Mouse (Mus musculus): ENCODE results near the gene Sdk2. TPM values are rescaled to one million over a fixed set of nuclear protein-coding genes. Genes with fewer than 3 reads are reported as not detected.

Gene Sdk2
- polyA plus RNA-seq, 1 experiment from 2014 or later = 2.1 TPM

DNA sequence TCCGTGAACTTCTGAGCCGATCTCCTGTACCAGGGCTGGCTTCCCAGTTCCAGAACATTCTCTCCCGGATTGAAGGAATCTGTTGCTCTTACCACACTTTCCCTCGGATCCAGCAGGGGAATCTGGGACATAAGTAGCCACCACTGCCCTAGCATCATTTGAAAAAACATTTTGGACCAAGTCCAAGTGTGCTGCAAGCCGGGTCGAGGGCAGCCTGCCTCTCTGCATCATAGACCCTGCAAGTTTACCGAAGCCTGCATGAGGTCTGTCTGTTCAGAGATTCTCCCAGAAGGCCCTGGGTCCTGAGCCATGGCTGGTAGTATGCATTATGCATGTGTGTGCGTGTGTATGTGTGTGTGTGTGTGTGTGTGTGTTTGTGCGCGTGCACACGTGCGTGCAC is 271.0 kb downstream of the Sdk2 start:
- Histone ChIP-seq H3K36me3 (no peaks in the 10 kb centered on the region), H3K9ac (no peak overlapping the region), H3K4me2 (replicated peaks) (no peak overlapping the region), H3K4me1 (replicated peaks) (peaks cover 11% of the 10 kb centered on the region; the same call in 1 of the 2 replicates), H3K27ac (no peak overlapping the region), H3K27me3 (replicated peaks) (no peaks in the 10 kb centered on the region), H3K4me3 (replicated peaks) (no peak overlapping the region), H3K9me3 (no peaks in the 10 kb centered on the region)
- 71% methylated on average over 12 of the region's 12 CpGs for WGBS
- ATAC-seq = no peak

DNA sequence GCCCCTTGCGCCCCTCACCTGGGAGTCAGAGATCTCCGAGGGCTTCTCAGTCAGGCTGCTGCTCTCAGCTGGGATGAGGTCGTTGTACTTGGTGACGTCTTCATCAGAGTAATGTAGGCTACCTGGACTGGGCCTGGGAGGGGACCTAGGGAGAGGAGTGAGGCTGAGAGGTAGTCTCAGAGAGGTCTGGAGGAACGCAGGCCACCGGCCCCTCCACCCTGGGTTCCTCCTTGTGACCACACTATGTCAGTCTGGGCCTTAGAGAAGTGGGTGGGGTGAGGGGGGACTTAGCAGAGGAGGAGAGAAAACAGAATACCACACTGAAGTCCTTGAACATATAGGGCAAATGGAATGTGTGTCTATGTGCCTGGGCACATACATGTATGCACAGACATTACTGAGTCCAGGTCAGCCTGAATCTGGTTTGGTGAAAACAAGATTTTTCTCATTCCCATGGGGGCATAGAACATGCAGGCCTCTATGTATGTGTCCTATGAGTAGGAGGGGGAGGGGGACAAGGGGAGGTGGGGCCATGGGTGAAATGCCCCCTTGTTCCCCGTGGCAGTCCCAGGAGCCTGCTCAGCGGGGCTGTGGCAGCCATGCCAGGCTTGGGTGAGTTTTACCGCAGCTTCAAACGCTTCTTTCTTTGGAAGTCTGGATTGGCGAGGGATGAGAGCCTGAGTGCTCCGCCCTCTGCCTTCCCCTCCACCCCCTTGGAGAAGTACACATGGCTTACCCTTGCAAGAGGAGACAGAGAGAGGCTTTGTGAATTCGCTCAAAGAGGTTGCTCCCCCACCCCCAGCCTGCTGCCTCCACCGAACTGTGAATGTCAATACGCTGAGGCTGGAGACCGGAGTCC is 275.3 kb downstream of the Sdk2 start:
- Histone ChIP-seq H3K9ac (no peak overlapping the region), H3K9me3 (no peaks in the 10 kb centered on the region), H3K27ac (no peak overlapping the region), H3K27me3 (replicated peaks) (no peaks in the 10 kb centered on the region), H3K36me3 (no peaks in the 10 kb centered on the region), H3K4me1 (replicated peaks) (peaks cover 18% of the 10 kb centered on the region), H3K4me3 (replicated peaks) (no peak overlapping the region), H3K4me2 (replicated peaks) (no peak overlapping the region)
- peak; percentile 11; the same call in 1 of the 2 replicates for ATAC-seq
- 62% methylated on average over 16 of the region's 16 CpGs for WGBS

DNA sequence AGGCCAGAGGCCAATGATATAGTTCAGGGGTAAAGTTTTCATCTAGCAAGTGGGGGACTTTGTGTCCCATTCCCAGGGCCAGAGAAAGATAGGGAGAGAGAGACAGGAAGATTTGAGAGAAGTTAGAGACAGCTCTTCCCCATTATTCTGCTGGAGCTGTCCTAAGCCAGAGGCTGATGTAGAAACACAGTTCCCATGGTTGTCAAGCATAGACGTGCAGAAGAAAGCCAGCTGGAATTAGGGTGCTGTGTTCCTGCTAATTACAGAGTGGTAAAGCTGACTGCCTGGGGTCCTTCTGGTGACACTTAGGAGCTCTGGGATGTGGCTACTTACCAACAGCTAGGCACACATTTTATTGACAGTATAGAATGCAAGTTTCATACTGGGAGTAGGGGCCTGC is 277.7 kb downstream of the Sdk2 start:
- Histone ChIP-seq H3K4me2 (replicated peaks) (no peak overlapping the region), H3K4me1 (replicated peaks) (peaks cover 38% of the 10 kb centered on the region), H3K4me3 (replicated peaks) (no peak overlapping the region), H3K27ac (peak overlapping the region; percentile 85), H3K27me3 (replicated peaks) (no peaks in the 10 kb centered on the region), H3K9ac (no peak overlapping the region), H3K9me3 (no peaks in the 10 kb centered on the region), H3K36me3 (no peaks in the 10 kb centered on the region)
- WGBS = 32% methylated on average over 1 of the region's 1 CpGs
- no peak for ATAC-seq

DNA sequence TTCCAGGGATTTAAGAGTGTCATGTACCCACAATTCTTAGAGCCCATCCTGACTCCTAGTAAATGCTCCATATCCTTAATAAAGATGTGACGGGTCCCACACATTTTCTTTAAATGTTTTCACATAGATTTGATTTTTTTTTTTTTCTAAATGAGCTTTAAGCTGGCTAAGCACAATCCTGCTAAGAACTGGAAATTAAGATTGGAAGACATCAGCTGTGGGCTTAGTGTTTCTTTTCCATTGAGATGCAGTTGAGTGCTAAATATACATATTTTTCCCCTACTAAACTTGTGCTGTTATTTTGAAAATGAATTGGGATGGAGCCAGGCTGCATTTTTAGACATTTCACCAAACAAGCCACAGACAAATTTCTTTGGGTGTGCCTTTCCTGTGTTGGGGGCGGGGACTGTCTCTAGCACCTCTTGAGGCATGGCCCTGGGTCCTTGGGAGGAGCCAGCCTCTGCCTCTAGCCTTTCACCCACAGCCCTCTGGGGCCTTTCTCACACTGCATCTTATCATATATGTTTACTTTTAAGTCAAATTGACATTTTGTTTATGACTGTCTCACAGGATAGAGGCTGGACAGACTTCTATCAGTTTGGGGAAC is 278.6 kb downstream of the Sdk2 start:
- peak overlapping the region; percentile 85 for H3K27ac ChIP-seq
- peak; percentile 51 for ATAC-seq
- no peaks in the 10 kb centered on the region for H3K9me3 ChIP-seq
- no peaks in the 10 kb centered on the region for H3K27me3 ChIP-seq (replicated peaks)
- no peak overlapping the region for H3K4me2 ChIP-seq (replicated peaks)
- H3K4me3 ChIP-seq (replicated peaks) = no peak overlapping the region
- peaks cover 38% of the 10 kb centered on the region for H3K4me1 ChIP-seq (replicated peaks)
- no peak overlapping the region for H3K9ac ChIP-seq
- H3K36me3 ChIP-seq = no peaks in the 10 kb centered on the region
- WGBS = 49% methylated on average over 2 of the region's 2 CpGs

DNA sequence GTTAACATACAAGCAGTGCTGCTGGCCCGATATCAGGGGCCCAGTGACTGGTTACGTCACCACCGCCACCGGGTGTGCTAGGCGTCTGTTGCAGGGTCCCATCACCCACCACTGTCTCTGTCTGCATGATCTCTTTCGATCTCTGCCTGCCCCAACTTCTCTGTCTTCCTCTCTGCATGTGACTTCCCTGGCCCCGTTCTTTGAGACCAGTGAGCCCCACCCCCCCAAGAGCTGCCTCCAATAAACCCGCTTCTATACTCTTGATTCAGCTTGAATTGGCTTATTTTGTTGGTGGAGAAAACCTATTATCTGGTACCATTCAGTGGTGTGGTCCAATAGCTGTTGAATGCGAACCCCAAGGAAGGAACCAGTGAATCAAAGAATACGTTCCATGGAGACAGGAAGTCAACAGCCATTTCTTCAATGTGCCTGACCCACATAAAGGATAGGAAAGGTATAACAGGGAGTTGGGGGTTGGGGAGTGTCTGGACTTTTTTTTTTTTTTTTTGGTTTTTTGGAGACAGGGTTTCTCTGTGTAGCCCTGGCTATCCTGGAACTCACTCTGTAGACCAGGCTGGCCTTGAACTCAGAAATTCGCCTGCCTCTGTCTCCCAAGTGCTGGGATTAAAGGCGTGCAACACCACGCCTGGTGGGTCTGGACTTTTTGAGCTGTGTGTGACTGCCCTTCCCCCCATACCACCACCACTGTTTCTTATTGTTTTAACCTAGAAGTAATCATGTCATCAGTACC is 279.2 kb downstream of the Sdk2 start:
- H3K27me3 ChIP-seq (replicated peaks) = no peaks in the 10 kb centered on the region
- no peaks in the 10 kb centered on the region for H3K36me3 ChIP-seq
- WGBS = 84% methylated on average over 13 of the region's 13 CpGs
- H3K4me3 ChIP-seq (replicated peaks) = no peak overlapping the region
- H3K4me1 ChIP-seq (replicated peaks) = peaks cover 38% of the 10 kb centered on the region
- H3K9ac ChIP-seq = no peak overlapping the region
- H3K27ac ChIP-seq = peak overlapping the region; percentile 85
- ATAC-seq = no peak
- H3K4me2 ChIP-seq (replicated peaks) = no peak overlapping the region
- H3K9me3 ChIP-seq = no peaks in the 10 kb centered on the region

DNA sequence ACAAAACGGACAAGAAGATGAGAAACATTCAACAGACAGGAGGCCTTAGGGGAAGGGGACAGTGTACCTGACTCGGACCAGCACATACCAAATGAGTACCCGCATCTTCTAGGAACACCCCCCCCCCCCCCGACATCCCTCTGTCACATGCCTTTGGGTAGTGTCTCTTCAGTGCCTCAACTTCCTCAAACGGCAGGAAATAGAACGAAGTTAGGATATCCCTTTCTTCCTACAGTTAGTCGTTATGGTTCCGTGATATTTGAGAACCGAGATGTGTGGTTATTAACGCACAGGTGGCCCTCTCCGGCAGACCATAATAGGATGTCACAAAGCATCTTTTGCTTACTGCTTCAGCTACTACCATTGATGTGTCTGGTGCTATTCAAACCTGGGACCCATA is 279.8 kb downstream of the Sdk2 start:
- Histone ChIP-seq H3K27me3 (replicated peaks) (no peaks in the 10 kb centered on the region), H3K4me1 (replicated peaks) (peaks cover 43% of the 10 kb centered on the region), H3K36me3 (no peaks in the 10 kb centered on the region), H3K9ac (no peak overlapping the region), H3K4me2 (replicated peaks) (peak overlapping the region; percentile 58; the same call in 1 of the 2 replicates), H3K4me3 (replicated peaks) (no peak overlapping the region), H3K27ac (peak overlapping the region; percentile 96; the same call in 1 of the 2 replicates), H3K9me3 (no peaks in the 10 kb centered on the region)
- 78% methylated on average over 11 of the region's 11 CpGs for WGBS
- ATAC-seq = no peak

DNA sequence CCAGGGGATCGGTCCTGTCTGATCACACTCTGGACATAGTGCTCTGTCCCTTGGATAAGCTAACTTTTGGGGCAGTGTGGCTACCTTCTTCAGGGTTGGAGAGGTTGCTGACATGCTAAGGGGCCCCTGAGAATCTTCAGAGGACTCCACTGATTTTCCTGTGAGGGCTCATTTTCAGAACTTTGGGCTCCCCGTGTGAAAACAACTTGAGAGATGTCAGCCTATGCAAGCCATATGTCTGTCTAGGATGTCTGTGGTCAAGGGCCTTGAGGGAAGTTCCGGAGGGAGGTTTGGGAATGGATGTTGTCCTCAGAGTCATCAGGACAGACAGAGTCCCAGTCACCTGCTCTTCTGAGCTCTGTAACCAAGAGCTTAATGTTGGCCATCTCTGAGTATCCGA is 280.5 kb downstream of the Sdk2 start:
- peak overlapping the region; percentile 96 for H3K27ac ChIP-seq
- 56% methylated on average over 4 of the region's 4 CpGs for WGBS
- H3K36me3 ChIP-seq = no peaks in the 10 kb centered on the region
- no peak for ATAC-seq
- peak overlapping the region; percentile 58 for H3K4me2 ChIP-seq (replicated peaks)
- no peaks in the 10 kb centered on the region for H3K9me3 ChIP-seq
- H3K4me3 ChIP-seq (replicated peaks) = peak overlapping the region; percentile 29; the same call in 1 of the 2 replicates
- H3K9ac ChIP-seq = peak overlapping the region; percentile 39
- no peaks in the 10 kb centered on the region for H3K27me3 ChIP-seq (replicated peaks)
- peaks cover 45% of the 10 kb centered on the region for H3K4me1 ChIP-seq (replicated peaks)

DNA sequence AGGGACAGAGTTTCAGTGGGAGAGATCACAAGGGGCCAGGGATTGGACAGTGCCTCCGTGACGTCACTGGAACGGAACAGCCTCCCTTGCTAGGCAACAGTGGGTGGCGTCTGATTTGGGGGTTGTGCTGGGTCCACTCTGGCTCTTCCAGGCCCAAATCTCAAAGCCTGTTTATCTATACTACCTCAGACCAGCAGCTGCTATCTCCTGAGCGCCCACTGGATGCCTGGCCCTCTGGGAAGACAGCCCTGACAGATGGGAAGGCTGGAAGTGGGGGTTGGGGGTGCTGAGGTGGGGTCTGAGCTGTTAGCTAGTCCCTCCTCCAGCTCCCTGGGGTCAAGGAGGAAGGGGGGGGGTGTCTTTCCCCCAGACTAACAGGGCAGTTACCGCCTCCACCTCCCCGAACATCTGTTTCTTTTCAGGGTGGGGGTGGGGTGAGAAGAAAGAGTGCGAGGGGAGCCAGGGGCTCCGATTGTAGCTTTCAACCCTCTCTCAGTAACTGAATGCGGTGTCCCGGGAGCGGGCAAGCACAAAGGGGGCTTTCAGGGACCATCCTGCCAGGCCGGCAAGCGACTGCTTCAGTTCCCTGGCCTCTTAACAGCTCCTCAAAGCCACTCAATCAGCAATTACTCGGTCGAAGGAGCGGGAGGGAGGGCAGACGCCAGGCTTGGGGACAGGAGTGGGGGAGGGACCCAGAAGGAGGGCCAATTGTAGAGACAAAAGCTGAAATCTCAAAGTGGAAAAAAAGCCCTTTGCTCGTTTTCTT is 281.3 kb downstream of the Sdk2 start:
- Histone ChIP-seq H3K27ac (peak overlapping the region; percentile 96), H3K4me2 (replicated peaks) (peak overlapping the region; percentile 58), H3K36me3 (no peaks in the 10 kb centered on the region), H3K9me3 (no peaks in the 10 kb centered on the region), H3K4me1 (replicated peaks) (peaks cover 50% of the 10 kb centered on the region), H3K27me3 (replicated peaks) (no peaks in the 10 kb centered on the region), H3K9ac (peak overlapping the region; percentile 39), H3K4me3 (replicated peaks) (peak overlapping the region; percentile 29)
- peak; percentile 88 for ATAC-seq
- 6% methylated on average over 19 of the region's 19 CpGs for WGBS

DNA sequence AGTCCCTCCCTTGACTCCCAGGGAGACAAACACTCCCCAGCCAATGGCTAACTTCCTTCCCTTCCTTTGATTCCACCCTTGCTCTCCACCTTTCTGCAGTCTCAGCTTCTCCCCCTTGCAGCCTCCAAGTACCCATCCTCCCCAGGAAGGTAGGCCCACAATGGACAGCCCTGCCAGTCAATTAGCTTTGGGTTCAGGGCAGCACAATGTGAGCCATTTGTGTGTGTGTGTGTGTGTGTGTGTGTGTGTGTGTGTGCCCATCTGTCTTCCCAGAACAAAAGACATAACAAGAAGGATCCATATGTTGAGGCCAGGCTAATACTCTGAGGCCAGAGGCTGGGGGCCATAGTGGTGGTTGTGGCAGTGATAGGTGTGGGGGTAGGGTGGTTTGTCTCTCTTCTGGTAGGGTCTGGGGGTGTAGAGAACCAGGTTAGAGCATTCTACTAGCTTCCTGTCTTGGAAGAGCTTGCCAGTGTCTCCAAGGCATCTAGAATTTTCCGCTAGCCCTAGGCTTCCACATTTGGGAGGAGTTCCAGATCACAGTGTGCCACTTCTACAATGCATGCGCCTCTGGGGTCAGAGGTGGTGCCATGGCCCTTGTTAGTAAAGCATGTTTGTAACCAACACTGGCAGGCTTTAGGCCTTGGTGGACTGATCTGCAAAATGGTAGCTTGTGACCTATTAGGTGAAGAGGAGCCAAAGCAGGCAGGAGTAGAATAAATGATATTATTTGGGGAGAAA is 282.0 kb downstream of the Sdk2 start:
- 0 out of 2 replicates have a peak, but pooled peaks have one; percentile 16 for ATAC-seq
- H3K9me3 ChIP-seq = no peaks in the 10 kb centered on the region
- H3K36me3 ChIP-seq = no peaks in the 10 kb centered on the region
- H3K4me1 ChIP-seq (replicated peaks) = peaks cover 56% of the 10 kb centered on the region
- no peaks in the 10 kb centered on the region for H3K27me3 ChIP-seq (replicated peaks)
- no peak overlapping the region for H3K4me3 ChIP-seq (replicated peaks)
- 46% methylated on average over 2 of the region's 2 CpGs for WGBS
- H3K9ac ChIP-seq = no peak overlapping the region
- peak overlapping the region; percentile 96 for H3K27ac ChIP-seq
- H3K4me2 ChIP-seq (replicated peaks) = peak overlapping the region; percentile 58

DNA sequence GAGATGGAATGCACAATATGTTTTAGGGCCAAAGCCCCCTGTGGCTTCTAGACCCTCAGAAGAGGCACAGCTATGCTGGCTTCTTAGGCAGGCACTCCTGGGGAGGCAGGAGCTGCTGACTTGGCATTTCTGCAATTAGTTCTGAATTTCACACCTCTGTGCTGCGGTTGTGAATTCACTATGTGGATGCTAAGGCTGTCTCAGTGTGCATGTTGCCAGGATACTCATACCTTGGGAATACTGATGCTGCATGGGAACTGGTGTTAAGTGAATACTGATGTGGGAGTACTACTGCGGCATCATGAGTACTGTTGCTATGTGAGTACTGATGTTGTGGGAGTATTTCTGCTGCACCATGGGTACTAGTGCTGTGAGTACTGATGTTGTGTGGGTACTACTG is 284.4 kb downstream of the Sdk2 start:
- Histone ChIP-seq H3K27me3 (replicated peaks) (no peaks in the 10 kb centered on the region), H3K27ac (no peak overlapping the region), H3K9me3 (no peaks in the 10 kb centered on the region), H3K9ac (no peak overlapping the region), H3K4me3 (replicated peaks) (no peak overlapping the region), H3K4me2 (replicated peaks) (no peak overlapping the region), H3K36me3 (no peaks in the 10 kb centered on the region), H3K4me1 (replicated peaks) (peaks cover 69% of the 10 kb centered on the region)
- 83% methylated on average over 2 of the region's 2 CpGs for WGBS
- ATAC-seq = no peak

DNA sequence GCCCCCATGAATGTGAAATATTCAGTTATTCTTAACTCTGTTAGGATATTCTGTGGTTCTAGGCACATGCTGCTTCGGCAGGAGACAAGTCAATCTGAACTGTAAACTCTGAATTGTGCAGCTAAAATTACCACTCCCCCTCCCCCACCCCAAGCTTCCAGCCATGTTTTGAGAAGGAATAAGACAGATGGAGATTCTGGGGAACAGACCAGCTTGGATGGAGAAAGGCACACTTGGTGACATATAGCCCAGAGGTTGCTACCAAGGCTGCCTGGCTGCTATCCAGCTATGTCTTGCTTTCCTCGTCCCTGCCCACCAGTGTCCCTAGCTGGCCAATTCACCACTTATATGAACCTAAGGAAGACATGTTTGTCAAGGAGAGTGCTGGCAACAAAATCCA is 284.8 kb downstream of the Sdk2 start:
- Histone ChIP-seq H3K27me3 (replicated peaks) (no peaks in the 10 kb centered on the region), H3K9me3 (no peaks in the 10 kb centered on the region), H3K4me1 (replicated peaks) (peaks cover 70% of the 10 kb centered on the region), H3K9ac (no peak overlapping the region), H3K4me2 (replicated peaks) (no peak overlapping the region), H3K36me3 (no peaks in the 10 kb centered on the region), H3K27ac (no peak overlapping the region), H3K4me3 (replicated peaks) (no peak overlapping the region)
- ATAC-seq = no peak
- WGBS = 41% methylated on average over 2 of the region's 2 CpGs

Measured in intestine, embryonic 15.5 days (tissue).